Mouse (Mus musculus) megakaryocyte, embryonic 14.5 days (primary cell): Measurements from ENCODE around the gene Vipas39.

ENCODE experiments used
- FLI1 ChIP-seq: IDR thresholded peaks from 2 replicates; pipeline ENCODE4 v1.6.1; 2012; ENCODE audit warnings: low read length, inconsistent platforms, mixed read lengths
- GATA1 ChIP-seq: IDR thresholded peaks from 3 replicates; pipeline ENCODE4 v1.6.1; 2012; ENCODE audit warnings: mixed read lengths, low read length, inconsistent platforms, borderline replicate concordance

- TF ChIP-seq GATA1 (no peak), FLI1 (no peak)
Measured at GRCm38 (mm10) chr12:87217596-87217995, 48.5 kb downstream of the Vipas39 start.
